In the genomic region with DNA sequence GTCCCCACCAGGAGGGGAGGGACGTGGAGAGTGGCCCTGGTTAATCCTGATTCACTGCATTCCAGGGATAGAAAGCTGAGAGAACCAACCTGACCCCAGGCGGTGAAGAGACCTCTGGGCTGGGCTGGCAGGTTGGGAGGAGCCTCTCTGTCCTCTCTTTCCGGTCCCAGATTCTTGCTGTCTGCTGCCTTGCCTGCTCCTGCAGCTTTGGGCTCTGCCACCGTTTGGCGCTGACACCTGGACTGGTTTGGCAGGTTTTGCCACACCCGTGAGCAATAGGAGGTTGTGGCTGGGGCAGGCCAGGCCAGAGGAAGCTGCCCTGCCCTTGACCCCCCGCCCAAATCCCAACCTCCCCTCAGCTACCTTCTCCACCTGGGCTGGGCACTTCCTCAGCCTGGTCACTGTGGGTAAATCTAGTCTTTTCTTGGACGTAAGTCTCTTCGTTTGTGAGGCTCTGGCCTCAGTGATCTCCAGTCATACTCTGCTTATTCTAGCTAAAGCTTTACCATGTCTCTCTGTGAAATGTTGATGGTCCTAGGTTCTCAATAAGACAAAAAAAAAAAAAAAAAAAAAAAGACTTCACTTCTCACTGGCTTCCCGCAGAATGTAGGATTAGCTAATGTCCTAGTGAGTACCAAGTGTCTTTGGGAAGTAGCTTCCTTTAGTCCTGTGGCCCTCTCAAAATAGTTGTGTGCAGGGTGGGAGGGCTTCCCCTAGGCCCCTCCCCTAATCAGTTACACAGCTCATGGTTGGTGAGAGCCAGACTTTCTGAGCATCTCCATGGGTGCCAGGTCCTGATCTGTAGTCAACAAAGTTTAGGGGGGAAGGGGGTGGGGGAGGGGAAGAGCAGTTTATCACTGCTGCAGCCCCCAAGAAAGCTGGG, we compare ENCODE assay signal across 9 mouse cellular contexts. TPM values are rescaled to one million over a fixed set of nuclear protein-coding genes. Genes with fewer than 3 reads are reported as not detected.
A peak's percentile ranks its signal among the peaks of the same experiment; 100 is the strongest.
DNase-seq lines count a peak whose midpoint lies in the region; ATAC-seq and TF ChIP-seq lines count a peak whose summit lies in the region.
"Had no signal": no experiment of that assay in that cellular context is flagged by ENCODE, and none has a peak within 500 bp of the region (broad histone marks: within the 10 kb centered on the region; RNA-seq: fewer than 3 reads in every experiment).

No protein-coding gene starts in this region.

- H3K4me2 ChIP-seq in forebrain, postnatal 0 days (ENCODE audit: low read depth): no peak overlapping the region
- H3K4me2 ChIP-seq in embryonic facial prominence, embryonic 15.5 days (replicated peaks): no peak overlapping the region
- no peak overlapping the region for H3K4me2 ChIP-seq in stomach, embryonic 14.5 days (replicated peaks; ENCODE audit: low read depth, low read length)
- H3K4me2 ChIP-seq in forebrain, embryonic 14.5 days (ENCODE audit: low read length): no peak overlapping the region

- no peak for ATAC-seq in forebrain, postnatal 0 days
- peak; percentile 40; the same call in 1 of the 2 replicates for ATAC-seq in embryonic facial prominence, embryonic 15.5 days (ENCODE audit: insufficient number of reproducible peaks, low FRiP score, low TSS enrichment, low read depth)
- peak; percentile 84 for ATAC-seq in stomach, embryonic 14.5 days (ENCODE audit: insufficient number of reproducible peaks, insufficient read depth, low FRiP score, low read depth)
- no peak for ATAC-seq in erythroblast, adult 5-6 weeks (replicated peaks; ENCODE audit: low FRiP score, poor library complexity, severe bottlenecking)
- no peak for ATAC-seq in forebrain, embryonic 14.5 days

- no peak for TF ChIP-seq CTCF in forebrain, postnatal 0 days (IDR thresholded peaks at IDR 0.05; ENCODE audit: low read depth)

- H3K4me3 ChIP-seq in forebrain, embryonic 10.5 days: no peak overlapping the region
- no peak overlapping the region for H3K4me3 ChIP-seq in forebrain, postnatal 0 days (ENCODE audit: low read depth, low read length)
- H3K4me3 ChIP-seq in embryonic facial prominence, embryonic 15.5 days (replicated peaks): no peak overlapping the region
- no peak overlapping the region for H3K4me3 ChIP-seq in stomach, embryonic 14.5 days (ENCODE audit: low read depth, low read length)
- H3K4me3 ChIP-seq in forebrain, embryonic 14.5 days (ENCODE audit: low read depth, low read length): no peak overlapping the region
- H3K4me3 ChIP-seq: myocyte had no signal

- H3K27ac ChIP-seq in forebrain, embryonic 10.5 days: 0 out of 2 replicates have a peak overlapping the region, but pooled peaks have one; percentile 20
- no peak overlapping the region for H3K27ac ChIP-seq in forebrain, postnatal 0 days (ENCODE audit: low read depth, low read length)
- peak overlapping the region; percentile 75 for H3K27ac ChIP-seq in embryonic facial prominence, embryonic 15.5 days (replicated peaks)
- H3K27ac ChIP-seq in stomach, embryonic 14.5 days (ENCODE audit: low read length): peak overlapping the region; percentile 75; the same call in 1 of the 2 replicates
- H3K27ac ChIP-seq in forebrain, embryonic 14.5 days (ENCODE audit: low read depth, low read length): no peak overlapping the region

- H3K4me1 ChIP-seq in forebrain, embryonic 10.5 days: peaks cover 32% of the 10 kb centered on the region
- H3K4me1 ChIP-seq in forebrain, postnatal 0 days (ENCODE audit: insufficient read depth): no peaks in the 10 kb centered on the region
- H3K4me1 ChIP-seq in embryonic facial prominence, embryonic 15.5 days: peaks cover 25% of the 10 kb centered on the region
- 0 out of 2 replicates have a peak, but pooled peaks cover 3% of the 10 kb centered on the region for H3K4me1 ChIP-seq in stomach, embryonic 14.5 days (ENCODE audit: control insufficient read depth, insufficient read depth, low read length)
- H3K4me1 ChIP-seq in forebrain, embryonic 14.5 days (ENCODE audit: control insufficient read depth, insufficient read depth, low read length): no peaks in the 10 kb centered on the region

- no peaks in the 10 kb centered on the region for H3K9me3 ChIP-seq in forebrain, embryonic 10.5 days
- no peaks in the 10 kb centered on the region for H3K9me3 ChIP-seq in forebrain, postnatal 0 days (ENCODE audit: low read length)
- H3K9me3 ChIP-seq in embryonic facial prominence, embryonic 15.5 days (replicated peaks): no peaks in the 10 kb centered on the region
- no peaks in the 10 kb centered on the region for H3K9me3 ChIP-seq in stomach, embryonic 14.5 days (ENCODE audit: control insufficient read depth, low read depth, low read length)
- no peaks in the 10 kb centered on the region for H3K9me3 ChIP-seq in forebrain, embryonic 14.5 days (replicated peaks; ENCODE audit: control insufficient read depth, low read length)

- H3K9ac ChIP-seq in forebrain, postnatal 0 days: no peak overlapping the region
- no peak overlapping the region for H3K9ac ChIP-seq in embryonic facial prominence, embryonic 15.5 days
- no peak overlapping the region for H3K9ac ChIP-seq in stomach, embryonic 14.5 days (replicated peaks; ENCODE audit: low read depth, low read length)
- H3K9ac ChIP-seq in forebrain, embryonic 14.5 days (ENCODE audit: low read length): no peak overlapping the region

- WGBS in forebrain, embryonic 10.5 days: 13% methylated on average over 10 of the region's 10 CpGs
- 23% methylated on average over 10 of the region's 10 CpGs for WGBS in forebrain, postnatal 0 days
- WGBS in embryonic facial prominence, embryonic 15.5 days: 17% methylated on average over 10 of the region's 10 CpGs
- 12% methylated on average over 10 of the region's 10 CpGs for WGBS in stomach, embryonic 14.5 days
- 15% methylated on average over 10 of the region's 10 CpGs for WGBS in forebrain, embryonic 14.5 days

- DNase-seq in forebrain, embryonic 10.5 days (ENCODE audit: extremely low spot score, low spot score): no peak
- DNase-seq in forebrain, postnatal 0 days: no peak
- DNase-seq in kidney, postnatal 4 days: peak; percentile 58 to 75
- no peak for DNase-seq in forebrain, embryonic 14.5 days (ENCODE audit: low spot score)
- no peak for DNase-seq in cerebellum, postnatal 14 days

- no peaks in the 10 kb centered on the region for H3K36me3 ChIP-seq in forebrain, embryonic 10.5 days (replicated peaks)
- peaks cover 38% of the 10 kb centered on the region for H3K36me3 ChIP-seq in forebrain, postnatal 0 days (ENCODE audit: insufficient read depth)
- no peaks in the 10 kb centered on the region for H3K36me3 ChIP-seq in embryonic facial prominence, embryonic 15.5 days
- H3K36me3 ChIP-seq in stomach, embryonic 14.5 days (ENCODE audit: control insufficient read depth, insufficient read depth, low read length): no peaks in the 10 kb centered on the region
- peaks cover 7% of the 10 kb centered on the region for H3K36me3 ChIP-seq in forebrain, embryonic 14.5 days (ENCODE audit: control insufficient read depth, insufficient read depth, low read length)

- no peaks in the 10 kb centered on the region for H3K27me3 ChIP-seq in forebrain, embryonic 10.5 days (ENCODE audit: poor library complexity, severe bottlenecking)
- H3K27me3 ChIP-seq in forebrain, postnatal 0 days (ENCODE audit: insufficient read depth, low read length): no peaks in the 10 kb centered on the region
- H3K27me3 ChIP-seq in embryonic facial prominence, embryonic 15.5 days: no peaks in the 10 kb centered on the region
- no peaks in the 10 kb centered on the region for H3K27me3 ChIP-seq in stomach, embryonic 14.5 days (ENCODE audit: control insufficient read depth, insufficient read depth, low read length)
- H3K27me3 ChIP-seq in forebrain, embryonic 14.5 days (replicated peaks; ENCODE audit: control insufficient read depth, insufficient read depth, low read length): no peaks in the 10 kb centered on the region

RNA-seq across cellular contexts. Expression of gene Epb41l1, which starts 26.9 kb away (rescaled TPM):
- polyA plus RNA-seq in forebrain, embryonic 10.5 days (2016; fragmentation: Nextera tagmentation; extraction: Ambion mirVana): 0.93 and 1.1 TPM in 2 replicates
- total RNA-seq in forebrain, postnatal 0 days (2014; rRNA removed): 169 and 211 TPM in 2 replicates
- 7.0 and 10.0 TPM in 2 replicates for polyA plus RNA-seq in forebrain, postnatal 0 days (2015; fragmentation: Nextera tagmentation; extraction: Ambion mirVana)
- 3.4 and 3.8 TPM in 2 replicates for polyA plus RNA-seq in embryonic facial prominence, embryonic 15.5 days (2015; fragmentation: Nextera tagmentation; extraction: Ambion mirVana)
- polyA plus RNA-seq in stomach, embryonic 14.5 days (2014; fragmentation: Nextera tagmentation; extraction: Ambion mirVana): 5.2 and 6.2 TPM in 2 replicates
- under 0.01 and 2.5 TPM in 2 replicates for total RNA-seq in erythroblast, adult 5-6 weeks (2015; ENCODE audit: low replicate concordance)
- 0.34 and 0.84 TPM in 2 replicates for total RNA-seq in erythroblast, adult 5-6 weeks (2017; ENCODE audit: low replicate concordance)
- polyA plus RNA-seq in forebrain, embryonic 14.5 days (2014; fragmentation: Nextera tagmentation; extraction: Ambion mirVana): 9.6 and 11.2 TPM in 2 replicates

Comparison
In these comparisons a context has a peak if more than half of its experiments do, and no peak if none do; other contexts are left out.
1. H3K27ac ChIP-seq: peak in forebrain, embryonic 10.5 days (single experiment), embryonic facial prominence, embryonic 15.5 days (single experiment) and stomach, embryonic 14.5 days (single experiment); none in forebrain, postnatal 0 days (single experiment) and forebrain, embryonic 14.5 days (single experiment).
2. DNase-seq: peak in kidney, postnatal 4 days (2 of 2); none in forebrain, embryonic 10.5 days (single experiment), forebrain, postnatal 0 days (single experiment), forebrain, embryonic 14.5 days (single experiment) and cerebellum, postnatal 14 days (0 of 2).
3. ATAC-seq: peak in embryonic facial prominence, embryonic 15.5 days (single experiment) and stomach, embryonic 14.5 days (single experiment); none in forebrain, postnatal 0 days (single experiment), erythroblast, adult 5-6 weeks (single experiment) and forebrain, embryonic 14.5 days (single experiment).